Mouse (Mus musculus): Measurements from ENCODE around the gene Cdc27.
A peak's percentile ranks its signal among the peaks of the same experiment; 100 is the strongest.

DNA sequence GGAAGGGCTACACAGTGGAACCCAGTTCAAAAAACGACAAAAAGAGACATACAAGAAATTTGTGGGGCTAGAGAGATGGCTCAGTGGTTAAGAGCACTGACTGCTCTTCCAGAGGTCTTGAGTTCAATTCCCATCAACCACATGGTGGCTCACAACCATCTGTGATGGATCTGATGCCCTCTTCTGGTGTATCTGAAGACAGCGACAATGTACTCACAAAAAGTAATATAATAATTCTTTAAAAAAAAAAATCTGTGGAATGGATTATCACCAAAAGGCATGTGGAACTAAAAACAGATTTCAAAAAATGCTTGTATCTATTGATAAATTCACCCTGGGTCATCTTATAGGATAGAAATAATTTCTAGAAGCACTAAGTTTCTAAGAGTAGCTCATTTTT is 91.9 kb downstream of the Cdc27 start:
- peak; percentile 53 for TF ChIP-seq CTCF (IDR thresholded peaks at IDR 0.05)
- no peak for TF ChIP-seq POLR2A (IDR thresholded peaks at IDR 0.05; ENCODE audit: insufficient read depth, low read depth, low read length)
- TF ChIP-seq EP300 (IDR thresholded peaks at IDR 0.05; ENCODE audit: insufficient read depth, low read depth, low read length) = no peak
